Comparison of ENCODE assay signal across 1 mouse cellular context in genomic region chr13:50372934-50373705, GRCm38 (mm10). TPM values are rescaled to one million over a fixed set of nuclear protein-coding genes. Genes with fewer than 3 reads are reported as not detected.
"Had no signal": no experiment of that assay in that cellular context is flagged by ENCODE, and none has a peak within 500 bp of the region (broad histone marks: within the 10 kb centered on the region; RNA-seq: fewer than 3 reads in every experiment).

No protein-coding gene starts in this region.

RNA-seq across cellular contexts. Expression of gene Fbxw17, which starts 44.5 kb away (rescaled TPM):
- polyA plus RNA-seq: erythroblast, embryonic 14.5 days had no signal
